Mouse (Mus musculus) liver, embryonic 16.5 days (tissue): Measurements from ENCODE around the gene Slc22a16. TPM values are rescaled to one million over a fixed set of nuclear protein-coding genes. Genes with fewer than 3 reads are reported as not detected.

Source experiments
- ATAC-seq: fragments of 200-750 bp; cut with Nextera tagmentation; 2 replicates; pipeline ENCODE4 v1.8.0; 2017; ENCODE audit warnings: low read depth, mild to moderate bottlenecking, moderate number of reproducible peaks, moderate library complexity
- H3K27ac ChIP-seq: fragments of 300-500 bp; sonication (generic); 2 replicates; pipeline ENCODE4 v1.5.1; 2014; ENCODE audit warnings: mild to moderate bottlenecking, low read length
- H3K27me3 ChIP-seq: fragments of 300-500 bp; sonication (generic); 2 replicates; pipeline ENCODE4 v1.6.1; 2014; ENCODE audit warnings: low read depth, low read length, mixed read lengths; ENCODE audit not compliant: control insufficient read depth, insufficient read depth
- H3K36me3 ChIP-seq: fragments of 300-500 bp; sonication (generic); 2 replicates; pipeline ENCODE4 v1.6.1; 2014; ENCODE audit warnings: mild to moderate bottlenecking; ENCODE audit not compliant: control insufficient read depth, insufficient read depth
- H3K4me1 ChIP-seq: fragments of 300-500 bp; sonication (generic); 2 replicates; pipeline ENCODE4 v1.6.1; 2014; ENCODE audit warnings: low read depth, low read length, mixed read lengths; ENCODE audit not compliant: control insufficient read depth
- H3K4me2 ChIP-seq: fragments of 300-500 bp; sonication (generic); 2 replicates; pipeline ENCODE4 v1.6.1; 2014; ENCODE audit warnings: low read depth, low read length, mixed read lengths
- H3K4me3 ChIP-seq: fragments of 300-500 bp; sonication (generic); 2 replicates; pipeline ENCODE4 v1.5.1; 2014; ENCODE audit warnings: low read depth, mild to moderate bottlenecking, low read length
- H3K9ac ChIP-seq: fragments of 300-500 bp; sonication (generic); 2 replicates; pipeline ENCODE4 v1.6.1; 2014; ENCODE audit warnings: low read depth, low read length
- H3K9me3 ChIP-seq: fragments of 300-500 bp; sonication (generic); replicated peaks from 2 replicates; pipeline ENCODE4 v1.6.1; 2016; ENCODE audit warnings: low read length; ENCODE audit not compliant: control insufficient read depth
- WGBS: fragments of 180-500 bp; shearing (Covaris S2); extraction: QIAGEN DNeasy Blood & Tissue Kit; methylation state at CpG from one replicate; pipeline ENCODE4 v1.1.7; 2014; ENCODE audit not compliant: insufficient replicate concordance; 5-methylcytosine and 5-hydroxymethylcytosine counted together
- polyA plus RNA-seq: library from polyadenylated mRNA; unstranded; fragments of >200 nt; fragmentation: Nextera tagmentation; extraction: Ambion mirVana; gene quantifications from 2 replicates; pipeline ENCODE4 v1.2.1, GENCODE M21; 2015

The Slc22a16 gene
- polyA plus RNA-seq, 1 experiment from 2014 or later, result not detected

DNA sequence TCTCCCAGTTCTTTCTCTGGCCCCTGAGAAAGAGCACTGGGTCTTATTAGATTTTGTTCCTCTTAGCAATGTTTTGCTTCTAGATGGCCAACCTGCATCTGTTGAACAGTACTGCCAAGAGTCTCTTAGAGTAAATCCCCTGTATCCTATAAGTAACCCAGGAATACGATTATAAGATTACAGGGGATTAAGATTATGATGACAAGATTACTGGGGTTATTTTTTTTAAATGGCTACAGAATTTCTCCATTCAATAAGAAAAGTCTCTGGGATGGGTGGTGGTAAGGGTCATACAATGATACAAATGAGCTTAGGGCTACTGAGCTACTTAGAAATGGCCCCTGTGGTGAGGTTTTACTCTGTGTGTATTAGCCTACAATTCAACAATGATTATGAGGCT is 75.2 kb downstream of the Slc22a16 start:
- no peak for ATAC-seq
- WGBS, result 54% methylated on average over 1 of the region's 1 CpGs
- Histone ChIP-seq H3K9me3 (no peaks in the 10 kb centered on the region), H3K4me1 (no peaks in the 10 kb centered on the region), H3K27me3 (no peaks in the 10 kb centered on the region), H3K4me2 (no peak overlapping the region), H3K9ac (no peak overlapping the region), H3K27ac (no peak overlapping the region), H3K36me3 (no peaks in the 10 kb centered on the region), H3K4me3 (no peak overlapping the region)

DNA sequence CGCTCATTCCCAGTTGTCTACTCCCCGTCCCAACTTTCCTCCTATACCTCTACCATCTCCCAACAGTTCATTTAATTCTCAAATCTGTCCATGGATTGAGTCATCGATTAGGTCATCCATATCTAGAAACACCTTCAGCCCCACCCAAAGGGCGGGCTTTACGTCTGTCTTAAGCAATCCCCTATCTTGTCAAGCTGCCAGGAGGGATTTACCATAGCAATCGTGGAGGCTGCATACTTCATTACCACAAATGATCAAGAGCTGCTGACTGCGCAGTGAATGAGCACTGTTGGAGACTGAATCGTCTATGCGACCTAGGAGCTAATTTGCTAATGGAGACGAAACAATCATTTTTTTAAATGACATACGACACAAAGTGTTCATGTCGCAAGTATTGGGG is 78.6 kb downstream of the Slc22a16 start:
- 69% methylated on average over 12 of the region's 12 CpGs for WGBS
- Histone ChIP-seq H3K9me3 (no peaks in the 10 kb centered on the region), H3K27me3 (no peaks in the 10 kb centered on the region), H3K4me2 (no peak overlapping the region), H3K4me1 (no peaks in the 10 kb centered on the region), H3K36me3 (no peaks in the 10 kb centered on the region), H3K9ac (no peak overlapping the region), H3K4me3 (no peak overlapping the region), H3K27ac (no peak overlapping the region)
- no peak for ATAC-seq

DNA sequence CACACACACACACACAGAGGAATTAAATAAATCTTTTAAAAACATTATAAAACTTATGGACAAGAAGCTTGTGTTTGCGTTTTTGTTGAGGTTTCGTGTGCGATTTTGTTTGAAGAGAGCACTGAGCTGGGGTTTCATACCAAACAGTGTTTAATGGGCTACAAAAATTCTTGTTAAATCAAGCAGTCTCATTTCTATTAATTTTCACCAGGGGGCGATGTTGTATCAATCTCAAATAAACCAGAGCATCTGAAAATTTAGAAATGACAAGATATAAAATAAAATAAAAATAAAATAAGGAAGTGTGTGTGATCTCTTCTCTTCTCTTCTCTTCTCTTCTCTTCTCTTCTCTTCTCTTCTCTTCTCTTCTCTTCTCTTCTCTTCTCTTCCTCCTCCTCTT is 79.5 kb downstream of the Slc22a16 start:
- 20% methylated on average over 4 of the region's 4 CpGs for WGBS
- Histone ChIP-seq H3K9ac (no peak overlapping the region), H3K36me3 (no peaks in the 10 kb centered on the region), H3K9me3 (no peaks in the 10 kb centered on the region), H3K4me3 (no peak overlapping the region), H3K27me3 (no peaks in the 10 kb centered on the region), H3K27ac (no peak overlapping the region), H3K4me1 (no peaks in the 10 kb centered on the region), H3K4me2 (no peak overlapping the region)
- ATAC-seq, result no peak

DNA sequence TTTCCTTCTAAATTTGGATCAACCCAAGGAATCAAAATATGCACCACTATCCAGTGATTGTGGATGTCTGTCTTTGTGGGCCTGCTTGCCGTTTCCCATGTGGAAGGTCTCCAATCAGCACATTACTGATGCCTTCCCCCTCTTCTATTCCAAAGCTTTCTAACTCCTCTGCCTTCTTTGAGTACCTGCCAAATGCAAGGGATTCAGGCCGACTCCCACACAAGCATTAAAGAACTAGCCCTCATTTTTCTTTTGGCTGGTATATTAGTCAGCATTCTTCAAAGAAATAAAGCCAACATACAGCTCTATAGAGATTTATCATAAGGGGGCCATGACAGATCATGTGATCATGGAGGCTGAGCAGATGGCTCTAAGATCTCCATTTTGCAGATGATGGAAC is 81.5 kb downstream of the Slc22a16 start:
- H3K9ac ChIP-seq, result no peak overlapping the region
- H3K4me2 ChIP-seq, result no peak overlapping the region
- no peak overlapping the region for H3K27ac ChIP-seq
- 51% methylated on average over 2 of the region's 2 CpGs for WGBS
- no peak overlapping the region for H3K4me3 ChIP-seq
- H3K9me3 ChIP-seq, result no peaks in the 10 kb centered on the region
- H3K27me3 ChIP-seq, result no peaks in the 10 kb centered on the region
- H3K36me3 ChIP-seq, result no peaks in the 10 kb centered on the region
- H3K4me1 ChIP-seq, result no peaks in the 10 kb centered on the region
- ATAC-seq, result no peak

Other genes starting within 250 kb of the Slc22a16 start
- gene Cdk19, start 230.8 kb upstream of the Slc22a16 start, polyA plus RNA-seq, result 2.7 and 3.1 TPM in 2 replicates
- gene Ddo, start 59.7 kb downstream of the Slc22a16 start, polyA plus RNA-seq, result 0.09 and 0.13 TPM in 2 replicates
- gene Mettl24, start 112.9 kb downstream of the Slc22a16 start, polyA plus RNA-seq, result 0.39 and 0.47 TPM in 2 replicates